Mouse (Mus musculus) forebrain, postnatal 0 days (tissue): ENCODE measurements at regions not wholly inside any gene's neighbourhood (a gene's known extent, or its start where the extent isn't known, plus 50 kb on each side); places are given as distances from the start of the nearest gene placed in this dataset.

ENCODE experiments used
- ATAC-seq: fragments of 200-750 bp; cut with Nextera tagmentation; 2 replicates; pipeline ENCODE4 v1.8.0; 2017; ENCODE audit warnings: mild to moderate bottlenecking, moderate library complexity
- DNase-seq: peaks from one replicate; pipeline ENCODE4 v3.0.0-alpha.2; 2015
- H3K27ac ChIP-seq: fragments of 300-500 bp; sonication (generic); 2 replicates; pipeline ENCODE4 v1.5.1; 2014; ENCODE audit warnings: low read depth, mild to moderate bottlenecking, antibody characterized with exemption, low read length, moderate library complexity, mixed read lengths
- H3K27me3 ChIP-seq: fragments of 300-500 bp; sonication (generic); 2 replicates; pipeline ENCODE4 v1.6.1; 2014; ENCODE audit warnings: mild to moderate bottlenecking, low read length, mixed read lengths; ENCODE audit not compliant: insufficient read depth
- H3K36me3 ChIP-seq: fragments of 300-500 bp; sonication (generic); 2 replicates; pipeline ENCODE4 v1.6.1; 2014; ENCODE audit warnings: mild to moderate bottlenecking, moderate library complexity; ENCODE audit not compliant: insufficient read depth
- H3K4me1 ChIP-seq: fragments of 300-500 bp; sonication (generic); 2 replicates; pipeline ENCODE4 v1.6.1; 2014; ENCODE audit warnings: antibody characterized with exemption; ENCODE audit not compliant: insufficient read depth
- H3K4me2 ChIP-seq: fragments of 300-500 bp; sonication (generic); 2 replicates; pipeline ENCODE4 v1.6.1; 2014; ENCODE audit warnings: low read depth, mild to moderate bottlenecking, moderate library complexity
- H3K4me3 ChIP-seq: fragments of 300-500 bp; sonication (generic); 2 replicates; pipeline ENCODE4 v1.5.1; 2014; ENCODE audit warnings: low read depth, low read length, mixed read lengths
- H3K9ac ChIP-seq: fragments of 300-500 bp; sonication (generic); 2 replicates; pipeline ENCODE4 v1.6.1; 2014; ENCODE audit warnings: mild to moderate bottlenecking
- H3K9me3 ChIP-seq: fragments of 300-500 bp; sonication (generic); 2 replicates; pipeline ENCODE4 v1.6.1; 2016; ENCODE audit warnings: low read length
- CTCF ChIP-seq: sonication (generic); IDR thresholded peaks from 2 replicates; pipeline ENCODE4 v1.5.1; 2016; ENCODE audit warnings: antibody characterized with exemption, control low read depth, low read depth
- WGBS: fragments of 180-500 bp; shearing (Covaris S2); extraction: QIAGEN DNeasy Blood & Tissue Kit; methylation state at CpG from one replicate; pipeline ENCODE4 v1.1.7; 2014; 5-methylcytosine and 5-hydroxymethylcytosine counted together

DNA sequence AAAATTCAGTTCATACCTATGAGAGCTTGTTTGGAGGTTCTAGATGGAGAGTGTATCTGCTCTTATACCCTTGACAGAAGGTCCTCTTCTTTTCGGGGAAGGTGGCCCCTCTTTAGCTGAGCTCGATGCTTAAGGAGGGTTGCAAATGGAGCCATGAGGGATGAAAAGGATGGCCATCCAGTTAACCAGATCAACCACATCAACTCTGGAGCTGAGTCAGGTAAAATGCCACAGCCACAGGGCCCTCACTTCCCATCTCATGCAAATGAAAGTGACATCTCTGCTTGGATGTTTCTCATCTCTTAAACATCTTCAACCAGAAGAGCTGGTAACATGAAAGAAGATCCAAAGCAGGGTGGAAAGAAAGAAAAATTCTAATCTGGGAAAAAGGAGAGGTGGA is 105.0 kb downstream of the A730009L09Rik start:
- 95% methylated on average over 2 of the region's 2 CpGs for WGBS
- no peaks in the 10 kb centered on the region for H3K9me3 ChIP-seq
- no peak overlapping the region for H3K4me2 ChIP-seq
- no peaks in the 10 kb centered on the region for H3K27me3 ChIP-seq
- no peaks in the 10 kb centered on the region for H3K4me1 ChIP-seq
- no peak for TF ChIP-seq CTCF
- ATAC-seq, result no peak
- no peak overlapping the region for H3K27ac ChIP-seq
- no peak overlapping the region for H3K9ac ChIP-seq
- DNase-seq, result no peak
- no peaks in the 10 kb centered on the region for H3K36me3 ChIP-seq
- H3K4me3 ChIP-seq, result no peak overlapping the region

DNA sequence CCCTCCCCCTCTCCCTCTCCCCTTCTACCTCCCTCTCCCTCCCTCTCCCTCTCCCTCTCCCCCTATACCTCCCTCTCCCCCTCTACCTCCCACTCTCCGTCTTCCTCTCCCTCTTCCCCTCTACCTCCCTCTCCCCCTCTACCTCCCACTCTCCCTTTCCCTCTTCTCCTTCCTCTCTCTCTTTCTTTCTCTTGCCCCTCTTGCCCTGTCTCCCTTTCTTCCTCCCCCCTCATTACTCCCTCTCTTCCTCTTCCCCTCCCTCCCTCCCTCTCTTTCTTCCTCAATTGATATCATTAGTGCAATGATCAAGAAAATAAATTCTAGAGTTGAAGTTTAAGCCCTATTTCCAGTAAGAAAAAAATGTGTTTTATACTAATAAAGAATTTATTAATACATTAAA is 105.9 kb downstream of the A730009L09Rik start:
- TF ChIP-seq CTCF, result no peak

GRCm38 (mm10) chr16:84621300-84622031 is 106.5 kb downstream of the A730009L09Rik start:
- no peak overlapping the region for H3K27ac ChIP-seq
- no peaks in the 10 kb centered on the region for H3K27me3 ChIP-seq
- no peak overlapping the region for H3K4me2 ChIP-seq
- TF ChIP-seq CTCF, result no peak
- no peaks in the 10 kb centered on the region for H3K9me3 ChIP-seq
- no peaks in the 10 kb centered on the region for H3K36me3 ChIP-seq
- 35% methylated on average over 8 of the region's 8 CpGs for WGBS
- peak; percentile 37 for DNase-seq
- no peak overlapping the region for H3K9ac ChIP-seq
- peak; percentile 34 for ATAC-seq
- H3K4me1 ChIP-seq, result no peaks in the 10 kb centered on the region
- no peak overlapping the region for H3K4me3 ChIP-seq

More for the DNA sequence above, 105.9 kb downstream of the A730009L09Rik start:
- Histone ChIP-seq H3K9ac (no peak overlapping the region), H3K36me3 (no peaks in the 10 kb centered on the region), H3K9me3 (no peaks in the 10 kb centered on the region), H3K4me2 (no peak overlapping the region), H3K4me3 (no peak overlapping the region), H3K27me3 (no peaks in the 10 kb centered on the region), H3K4me1 (no peaks in the 10 kb centered on the region), H3K27ac (no peak overlapping the region)
- DNase-seq, result no peak
- no peak for ATAC-seq
- WGBS, result no CpG with 5 or more reads among the region's 1 CpGs

- no peaks in the 10 kb centered on the region for H3K4me1 ChIP-seq
- H3K27ac ChIP-seq, result no peak overlapping the region
- no peaks in the 10 kb centered on the region for H3K27me3 ChIP-seq
- TF ChIP-seq CTCF, result no peak
- no peak overlapping the region for H3K4me2 ChIP-seq
- 27% methylated on average over 4 of the region's 4 CpGs for WGBS
- ATAC-seq (no peak), DNase-seq (no peak)
- no peaks in the 10 kb centered on the region for H3K9me3 ChIP-seq
- H3K4me3 ChIP-seq, result no peak overlapping the region
- H3K36me3 ChIP-seq, result no peaks in the 10 kb centered on the region
- H3K9ac ChIP-seq, result no peak overlapping the region
Measured at GRCm38 (mm10) chr16:84623346-84624085, 108.6 kb downstream of the A730009L09Rik start.

- ATAC-seq (no peak), DNase-seq (no peak)
- Histone ChIP-seq H3K4me3 (no peak overlapping the region), H3K9me3 (no peaks in the 10 kb centered on the region), H3K4me2 (no peak overlapping the region), H3K36me3 (no peaks in the 10 kb centered on the region), H3K4me1 (no peaks in the 10 kb centered on the region), H3K9ac (no peak overlapping the region), H3K27me3 (no peaks in the 10 kb centered on the region), H3K27ac (no peak overlapping the region)
- 68% methylated on average over 5 of the region's 5 CpGs for WGBS
- TF ChIP-seq CTCF, result no peak
Measured at GRCm38 (mm10) chr16:84624443-84625109, 109.7 kb downstream of the A730009L09Rik start.

- Histone ChIP-seq H3K4me2 (no peak overlapping the region), H3K9ac (no peak overlapping the region), H3K4me1 (no peaks in the 10 kb centered on the region), H3K36me3 (no peaks in the 10 kb centered on the region), H3K27ac (no peak overlapping the region), H3K27me3 (no peaks in the 10 kb centered on the region), H3K4me3 (no peak overlapping the region), H3K9me3 (no peaks in the 10 kb centered on the region)
- WGBS, result 84% methylated on average over 4 of the region's 4 CpGs
- DNase-seq, result no peak
- TF ChIP-seq CTCF, result no peak
- ATAC-seq, result no peak
Measured at GRCm38 (mm10) chr16:84625110-84625722, 110.3 kb downstream of the A730009L09Rik start.
